Mouse (Mus musculus) lung, adult 2 months (tissue): ENCODE measurements around the gene Synj2.

Experiments
- CTCF ChIP-seq: fragments of 200-500 bp; IDR thresholded peaks from 2 replicates; pipeline ENCODE4 v1.5.1; 2011; ENCODE audit warnings: mild to moderate bottlenecking, low read length, control low read depth; ENCODE audit not compliant: insufficient read depth
- POLR2A ChIP-seq: fragments of 200-500 bp; IDR thresholded peaks from 2 replicates; pipeline ENCODE4 v1.6.1; 2011; ENCODE audit warnings: low read depth, mild to moderate bottlenecking, control low read depth, low read length, borderline replicate concordance; ENCODE audit errors: extremely low read depth

DNA sequence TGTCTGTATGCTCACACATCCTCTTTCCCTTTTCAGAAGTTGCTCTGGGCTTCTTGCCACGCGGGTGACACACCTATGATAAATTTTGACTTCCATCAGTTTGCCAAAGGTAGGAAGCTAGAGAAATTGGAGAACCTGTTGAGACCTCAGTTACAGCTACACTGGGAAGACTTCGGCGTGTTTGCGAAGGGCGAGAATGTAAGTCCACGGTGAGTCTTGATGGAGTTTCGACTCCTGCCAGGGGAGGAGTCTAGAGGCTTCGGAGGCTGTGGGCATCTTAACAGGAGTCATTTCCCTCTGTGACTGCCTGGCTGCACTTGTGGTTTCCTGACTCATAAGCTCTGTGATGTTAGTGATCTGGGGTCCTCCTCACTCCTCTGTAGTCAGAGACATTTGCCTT, 66.8 kb downstream of the Synj2 start:
- TF ChIP-seq CTCF (no peak), POLR2A (no peak)
